Comparison of ENCODE assay signal across 24 mouse cellular contexts in genomic region chr7:113592696-113593095, GRCm38 (mm10).
DNase-seq lines count a peak whose midpoint lies in the region; ATAC-seq lines count a peak whose summit lies in the region.
"Had no signal": no experiment of that assay in that cellular context is flagged by ENCODE, and none has a peak within 500 bp of the region (broad histone marks: within the 10 kb centered on the region; RNA-seq: fewer than 3 reads in every experiment).

No protein-coding gene starts in this region.

- H3K4me1 ChIP-seq in kidney, embryonic 14.5 days (ENCODE audit: control insufficient read depth, insufficient read depth, low read length) = 0 out of 2 replicates have a peak, but pooled peaks cover 4% of the 10 kb centered on the region
- no peaks in the 10 kb centered on the region for H3K4me1 ChIP-seq in limb, embryonic 15.5 days
- no peaks in the 10 kb centered on the region for H3K4me1 ChIP-seq in limb, embryonic 10.5 days
- H3K4me1 ChIP-seq: forebrain, embryonic 12.5 days; forebrain, embryonic 15.5 days; hindbrain, embryonic 12.5 days; hindbrain, embryonic 15.5 days had no signal

- no peaks in the 10 kb centered on the region for H3K27me3 ChIP-seq in kidney, embryonic 14.5 days (ENCODE audit: control insufficient read depth, insufficient read depth, low read length)
- H3K27me3 ChIP-seq in limb, embryonic 15.5 days = no peaks in the 10 kb centered on the region
- H3K27me3 ChIP-seq in limb, embryonic 10.5 days (ENCODE audit: low read depth, poor library complexity, severe bottlenecking) = no peaks in the 10 kb centered on the region
- H3K27me3 ChIP-seq: CH12.LX; embryonic facial prominence, embryonic 13.5 days; forebrain, embryonic 12.5 days; forebrain, embryonic 15.5 days; hindbrain, embryonic 12.5 days; hindbrain, embryonic 15.5 days; Patski had no signal

- DNase-seq in kidney, adult 11 months = peak; percentile 25
- peak; percentile 47 for DNase-seq in kidney, adult 9 months
- no peak for DNase-seq in kidney, adult 18-20 months
- no peak for DNase-seq in limb, embryonic 10.5 days (ENCODE audit: low spot score)
- DNase-seq in neural tube, embryonic 10.5 days (ENCODE audit: extremely low spot score, low spot score) = no peak
- DNase-seq: adrenal gland, postnatal 10 days; B cell, adult 2 months; cerebellum, adult 11 months; cerebellum, adult 2 months; cerebellum, adult 9-11 months; cerebellum, postnatal 25 days; gastrocnemius, postnatal 25 days had no signal

- no peaks in the 10 kb centered on the region for H3K9me3 ChIP-seq in kidney, embryonic 14.5 days (ENCODE audit: control insufficient read depth, low read length)
- H3K9me3 ChIP-seq in limb, embryonic 15.5 days = no peaks in the 10 kb centered on the region
- H3K9me3 ChIP-seq in limb, embryonic 10.5 days (replicated peaks) = no peaks in the 10 kb centered on the region
- H3K9me3 ChIP-seq: embryonic facial prominence, embryonic 13.5 days; forebrain, embryonic 12.5 days; forebrain, embryonic 15.5 days; G1E; hindbrain, embryonic 12.5 days; hindbrain, embryonic 15.5 days had no signal

- H3K4me2 ChIP-seq in kidney, embryonic 14.5 days (replicated peaks; ENCODE audit: low read depth, low read length) = no peak overlapping the region
- H3K4me2 ChIP-seq in limb, embryonic 15.5 days = no peak overlapping the region
- H3K4me2 ChIP-seq: embryonic facial prominence, embryonic 13.5 days; forebrain, embryonic 12.5 days; forebrain, embryonic 15.5 days; heart, embryonic 11.5 days; hindbrain, embryonic 12.5 days; hindbrain, embryonic 15.5 days had no signal

- no peak for ATAC-seq in kidney, embryonic 14.5 days (ENCODE audit: low FRiP score, low TSS enrichment)
- ATAC-seq in limb, embryonic 15.5 days (ENCODE audit: insufficient number of reproducible peaks, low FRiP score, low TSS enrichment, low read depth) = 0 out of 2 replicates have a peak, but pooled peaks have one; percentile 22
- ATAC-seq: forebrain, embryonic 15.5 days; Patski had no signal

- 71% methylated on average over 9 of the region's 9 CpGs for WGBS in kidney, embryonic 14.5 days
- 88% methylated on average over 9 of the region's 9 CpGs for WGBS in limb, embryonic 15.5 days
- 90% methylated on average over 9 of the region's 9 CpGs for WGBS in limb, embryonic 10.5 days

- H3K4me3 ChIP-seq in kidney, embryonic 14.5 days (ENCODE audit: low read length) = no peak overlapping the region
- H3K4me3 ChIP-seq in limb, embryonic 15.5 days = no peak overlapping the region
- H3K4me3 ChIP-seq in limb, embryonic 10.5 days = no peak overlapping the region
- H3K4me3 ChIP-seq: embryonic facial prominence, embryonic 13.5 days; erythroblast, embryonic 14.5 days; forebrain, embryonic 12.5 days; forebrain, embryonic 15.5 days; hindbrain, embryonic 12.5 days; hindbrain, embryonic 15.5 days had no signal

- no peaks in the 10 kb centered on the region for H3K36me3 ChIP-seq in kidney, embryonic 14.5 days (ENCODE audit: control insufficient read depth, insufficient read depth, low read length)
- H3K36me3 ChIP-seq in limb, embryonic 15.5 days = no peaks in the 10 kb centered on the region
- H3K36me3 ChIP-seq in limb, embryonic 10.5 days = no peaks in the 10 kb centered on the region
- H3K36me3 ChIP-seq: embryonic facial prominence, embryonic 13.5 days; forebrain, embryonic 12.5 days; forebrain, embryonic 15.5 days; G1E; hindbrain, embryonic 12.5 days; hindbrain, embryonic 15.5 days had no signal

- no peak overlapping the region for H3K27ac ChIP-seq in kidney, embryonic 14.5 days (ENCODE audit: low read depth, low read length)
- no peak overlapping the region for H3K27ac ChIP-seq in limb, embryonic 15.5 days
- no peak overlapping the region for H3K27ac ChIP-seq in limb, embryonic 10.5 days
- H3K27ac ChIP-seq: embryonic facial prominence, embryonic 13.5 days; forebrain, embryonic 12.5 days; forebrain, embryonic 15.5 days; hindbrain, embryonic 12.5 days; hindbrain, embryonic 15.5 days had no signal

- H3K9ac ChIP-seq in kidney, embryonic 14.5 days (ENCODE audit: low read depth, low read length) = no peak overlapping the region
- H3K9ac ChIP-seq in limb, embryonic 15.5 days = no peak overlapping the region
- H3K9ac ChIP-seq: embryonic facial prominence, embryonic 13.5 days; forebrain, embryonic 12.5 days; forebrain, embryonic 15.5 days; hindbrain, embryonic 12.5 days; hindbrain, embryonic 15.5 days had no signal

Comparison
In these comparisons a context has a peak if more than half of its experiments do, and no peak if none do; other contexts are left out.
1. DNase-seq: peak in kidney, adult 11 months (single experiment) and kidney, adult 9 months (single experiment); none in kidney, adult 18-20 months (single experiment), limb, embryonic 10.5 days (single experiment) and neural tube, embryonic 10.5 days (single experiment).